14 mouse cellular contexts compared by ENCODE assay signal in genomic region chr15:83566006-83566405, GRCm38 (mm10). TPM values are rescaled to one million over a fixed set of nuclear protein-coding genes. Genes with fewer than 3 reads are reported as not detected.
A peak's percentile ranks its signal among the peaks of the same experiment; 100 is the strongest.
DNase-seq lines count a peak whose midpoint lies in the region; ATAC-seq lines count a peak whose summit lies in the region.
"Had no signal": no experiment of that assay in that cellular context is flagged by ENCODE, and none has a peak within 500 bp of the region (broad histone marks: within the 10 kb centered on the region; RNA-seq: fewer than 3 reads in every experiment).

No protein-coding gene starts in this region.

- DNase-seq in adrenal gland, adult 2 months, result peak; percentile 19
- no peak for DNase-seq in adrenal gland, postnatal 25 days
- no peak for DNase-seq in liver, embryonic 11.5 days (ENCODE audit: low spot score)
- no peak for DNase-seq in liver
- DNase-seq in limb, embryonic 10.5 days (ENCODE audit: low spot score), result no peak
- DNase-seq in retina, embryonic 14.5 days (ENCODE audit: low spot score), result no peak
- DNase-seq: cerebellum, postnatal 25 days; left cerebral cortex, postnatal 4 days had no signal

- peaks cover 84% of the 10 kb centered on the region for H3K79me2 ChIP-seq in macrophage (ENCODE audit: inconsistent target)

- peaks cover 32% of the 10 kb centered on the region for H3K4me1 ChIP-seq in liver, embryonic 11.5 days (replicated peaks; ENCODE audit: control insufficient read depth, insufficient read depth, low read length)
- peaks cover 28% of the 10 kb centered on the region for H3K4me1 ChIP-seq in limb, embryonic 10.5 days
- H3K4me1 ChIP-seq in midbrain, embryonic 16.5 days (ENCODE audit: control insufficient read depth, insufficient read depth, low read length), result peaks cover 13% of the 10 kb centered on the region

- H3K4me2 ChIP-seq in liver, embryonic 11.5 days, result peak overlapping the region; percentile 37; the same call in 1 of the 2 replicates
- no peak overlapping the region for H3K4me2 ChIP-seq in midbrain, embryonic 16.5 days (ENCODE audit: low read length)
- H3K4me2 ChIP-seq: hindbrain, embryonic 12.5 days; kidney, embryonic 15.5 days; midbrain, embryonic 15.5 days; neural tube, embryonic 12.5 days had no signal

- H3K9ac ChIP-seq in liver, embryonic 11.5 days (ENCODE audit: low read depth, low read length), result peak overlapping the region; percentile 27; the same call in 1 of the 2 replicates
- H3K9ac ChIP-seq in midbrain, embryonic 16.5 days (ENCODE audit: low read depth, low read length), result no peak overlapping the region
- H3K9ac ChIP-seq: hindbrain, embryonic 12.5 days; kidney, embryonic 15.5 days; midbrain, embryonic 15.5 days; neural tube, embryonic 12.5 days had no signal

- H3K27me3 ChIP-seq in liver, embryonic 11.5 days (replicated peaks; ENCODE audit: control insufficient read depth, insufficient read depth, low read length), result no peaks in the 10 kb centered on the region
- no peaks in the 10 kb centered on the region for H3K27me3 ChIP-seq in limb, embryonic 10.5 days (ENCODE audit: low read depth, poor library complexity, severe bottlenecking)
- peaks cover 16% of the 10 kb centered on the region for H3K27me3 ChIP-seq in midbrain, embryonic 16.5 days (ENCODE audit: control insufficient read depth, insufficient read depth, low read depth, low read length)
- H3K27me3 ChIP-seq: kidney, embryonic 15.5 days had no signal

- no peak overlapping the region for H3K4me3 ChIP-seq in liver, embryonic 11.5 days (ENCODE audit: low read depth, low read length)
- H3K4me3 ChIP-seq in limb, embryonic 10.5 days, result no peak overlapping the region
- no peak overlapping the region for H3K4me3 ChIP-seq in macrophage (ENCODE audit: inconsistent target)
- H3K4me3 ChIP-seq in midbrain, embryonic 16.5 days (ENCODE audit: low read depth, low read length), result no peak overlapping the region
- H3K4me3 ChIP-seq: hindbrain, embryonic 12.5 days; kidney, embryonic 15.5 days; midbrain, embryonic 15.5 days; neural tube, embryonic 12.5 days had no signal

- WGBS in liver, embryonic 11.5 days, result 69% methylated on average over 5 of the region's 5 CpGs
- WGBS in limb, embryonic 10.5 days, result 76% methylated on average over 5 of the region's 5 CpGs
- WGBS in macrophage (ENCODE audit: missing documents), result 57% methylated on average over 5 of the region's 5 CpGs
- WGBS in midbrain, embryonic 16.5 days, result 78% methylated on average over 5 of the region's 5 CpGs

- no peak for ATAC-seq in liver, embryonic 11.5 days (replicated peaks; ENCODE audit: low FRiP score)
- no peak for ATAC-seq in midbrain, embryonic 16.5 days
- ATAC-seq: midbrain, embryonic 15.5 days had no signal

- no peaks in the 10 kb centered on the region for H3K36me3 ChIP-seq in liver, embryonic 11.5 days (ENCODE audit: control insufficient read depth, insufficient read depth, low read length)
- H3K36me3 ChIP-seq in limb, embryonic 10.5 days, result no peaks in the 10 kb centered on the region
- 0 out of 2 replicates have a peak, but pooled peaks cover 2% of the 10 kb centered on the region for H3K36me3 ChIP-seq in macrophage (ENCODE audit: inconsistent target)
- no peaks in the 10 kb centered on the region for H3K36me3 ChIP-seq in midbrain, embryonic 16.5 days (ENCODE audit: control insufficient read depth, insufficient read depth, low read length)
- H3K36me3 ChIP-seq: hindbrain, embryonic 12.5 days; kidney, embryonic 15.5 days; midbrain, embryonic 15.5 days; neural tube, embryonic 12.5 days had no signal

- H3K9me3 ChIP-seq in liver, embryonic 11.5 days (ENCODE audit: control insufficient read depth, low read length), result no peaks in the 10 kb centered on the region
- H3K9me3 ChIP-seq in limb, embryonic 10.5 days (replicated peaks), result no peaks in the 10 kb centered on the region
- H3K9me3 ChIP-seq in midbrain, embryonic 16.5 days (replicated peaks; ENCODE audit: control insufficient read depth, low read length, poor library complexity, severe bottlenecking), result no peaks in the 10 kb centered on the region
- H3K9me3 ChIP-seq: hindbrain, embryonic 12.5 days; kidney, embryonic 15.5 days; midbrain, embryonic 15.5 days; neural tube, embryonic 12.5 days had no signal

- no peak overlapping the region for H3K27ac ChIP-seq in liver, embryonic 11.5 days (ENCODE audit: low read depth, low read length)
- H3K27ac ChIP-seq in limb, embryonic 10.5 days, result 0 out of 2 replicates have a peak overlapping the region, but pooled peaks have one; percentile 10
- peak overlapping the region; percentile 34 for H3K27ac ChIP-seq in macrophage
- no peak overlapping the region for H3K27ac ChIP-seq in midbrain, embryonic 16.5 days (ENCODE audit: low read length)
- H3K27ac ChIP-seq: hindbrain, embryonic 12.5 days; kidney, embryonic 15.5 days; midbrain, embryonic 15.5 days; neural tube, embryonic 12.5 days had no signal

RNA-seq across cellular contexts. Expression of gene Mcat, which starts 2.4 kb away (rescaled TPM):
- 10 to 100 TPM; 26.2 to 45.8 TPM for total RNA-seq in adrenal gland, adult 2 months (2021)
- polyA plus RNA-seq in adrenal gland, adult 2 months (2012; rRNA removed), result 86.0 and 113 TPM in 2 replicates
- total RNA-seq in adrenal gland, postnatal 25 days (2021), result 32.9 and 44.8 TPM in 2 replicates
- 38.6 and 39.3 TPM in 2 replicates for polyA plus RNA-seq in liver, embryonic 11.5 days (2014; fragmentation: Nextera tagmentation; extraction: Ambion mirVana)
- polyA plus RNA-seq in limb, embryonic 10.5 days (2016; fragmentation: Nextera tagmentation; extraction: Ambion mirVana), result 50.8 and 54.1 TPM in 2 replicates
- total RNA-seq in macrophage (2018; cell fraction: chromatin; rRNA removed), result 10 to 100 TPM in 9 of 26 experiments, 1 to 10 TPM in 17; 1.6 to 15.8 (median 7.8) TPM
- 10 to 100 TPM in 16 of 26 experiments, 1 to 10 TPM in 10; 5.6 to 14.1 (median 11.3) TPM for total RNA-seq in macrophage (2018; cell fraction: cytosol; rRNA removed)
- 10 to 100 TPM in 4 of 26 experiments, 1 to 10 TPM in 22; 3.8 to 13.8 (median 7.5) TPM for total RNA-seq in macrophage (2018; cell fraction: nucleus; rRNA removed)
- polyA plus RNA-seq in macrophage (2018), result 6.9 to 13.0 TPM (median 12.2 TPM) in 3 replicates
- 25.9 and 30.3 TPM in 2 replicates for polyA plus RNA-seq in midbrain, embryonic 16.5 days (2015; fragmentation: Nextera tagmentation; extraction: Ambion mirVana)

RNA-seq across cellular contexts. Expression of gene Tspo, which starts 2.6 kb away (rescaled TPM):
- 100 to 1,000 TPM; 298 to 606 TPM for total RNA-seq in adrenal gland, adult 2 months (2021)
- 1,564 and 1,830 TPM in 2 replicates for polyA plus RNA-seq in adrenal gland, adult 2 months (2012; rRNA removed)
- total RNA-seq in adrenal gland, postnatal 25 days (2021), result 381 and 451 TPM in 2 replicates
- polyA plus RNA-seq in liver, embryonic 11.5 days (2014; fragmentation: Nextera tagmentation; extraction: Ambion mirVana), result 144 and 150 TPM in 2 replicates
- 56.8 and 60.5 TPM in 2 replicates for polyA plus RNA-seq in limb, embryonic 10.5 days (2016; fragmentation: Nextera tagmentation; extraction: Ambion mirVana)
- total RNA-seq in macrophage (2018; cell fraction: chromatin; rRNA removed), result 100 to 1,000 TPM in 1 of 26 experiments, 10 to 100 TPM in 15, 1 to 10 TPM in 10; 1.8 to 101 (median 15.2) TPM
- 100 to 1,000 TPM; 114 to 571 (median 330) TPM for total RNA-seq in macrophage (2018; cell fraction: cytosol; rRNA removed)
- 100 to 1,000 TPM in 13 of 26 experiments, 10 to 100 TPM in 13; 15.5 to 248 (median 88.5) TPM for total RNA-seq in macrophage (2018; cell fraction: nucleus; rRNA removed)
- polyA plus RNA-seq in macrophage (2018), result 37.4 to 252 TPM (median 187 TPM) in 3 replicates
- 5.8 and 6.1 TPM in 2 replicates for polyA plus RNA-seq in midbrain, embryonic 16.5 days (2015; fragmentation: Nextera tagmentation; extraction: Ambion mirVana)

RNA-seq across cellular contexts. Expression of gene Ttll12, which starts 29.0 kb away (rescaled TPM):
- 10 to 100 TPM; 31.7 to 46.2 TPM for total RNA-seq in adrenal gland, adult 2 months (2021)
- 47.4 and 48.0 TPM in 2 replicates for polyA plus RNA-seq in adrenal gland, adult 2 months (2012; rRNA removed)
- total RNA-seq in adrenal gland, postnatal 25 days (2021), result 33.1 and 33.7 TPM in 2 replicates
- polyA plus RNA-seq in liver, embryonic 11.5 days (2014; fragmentation: Nextera tagmentation; extraction: Ambion mirVana), result 81.4 and 87.1 TPM in 2 replicates
- polyA plus RNA-seq in limb, embryonic 10.5 days (2016; fragmentation: Nextera tagmentation; extraction: Ambion mirVana), result 63.8 and 71.0 TPM in 2 replicates
- total RNA-seq in macrophage (2018; cell fraction: chromatin; rRNA removed), result 1 to 10 TPM in 22 of 26 experiments, under 1 TPM in 4; 0.62 to 8.2 (median 3.4) TPM
- total RNA-seq in macrophage (2018; cell fraction: cytosol; rRNA removed), result 10 to 100 TPM in 13 of 26 experiments, 1 to 10 TPM in 13; 6.5 to 12.4 (median 10.0) TPM
- total RNA-seq in macrophage (2018; cell fraction: nucleus; rRNA removed), result 10 to 100 TPM in 1 of 26 experiments, 1 to 10 TPM in 25; 2.7 to 11.1 (median 4.0) TPM
- 8.4 to 16.8 TPM (median 8.8 TPM) in 3 replicates for polyA plus RNA-seq in macrophage (2018)
- 47.4 and 49.2 TPM in 2 replicates for polyA plus RNA-seq in midbrain, embryonic 16.5 days (2015; fragmentation: Nextera tagmentation; extraction: Ambion mirVana)

RNA-seq across cellular contexts. Expression of gene Bik, which starts 39.3 kb away (rescaled TPM):
- total RNA-seq in adrenal gland, adult 2 months (2021), result 1 to 10 TPM; 3.2 to 7.3 TPM
- polyA plus RNA-seq in adrenal gland, adult 2 months (2012; rRNA removed), result 9.1 and 11.4 TPM in 2 replicates
- 3.9 and 4.3 TPM in 2 replicates for total RNA-seq in adrenal gland, postnatal 25 days (2021)
- 4.0 and 5.6 TPM in 2 replicates for polyA plus RNA-seq in liver, embryonic 11.5 days (2014; fragmentation: Nextera tagmentation; extraction: Ambion mirVana)
- 1.7 and 2.6 TPM in 2 replicates for polyA plus RNA-seq in limb, embryonic 10.5 days (2016; fragmentation: Nextera tagmentation; extraction: Ambion mirVana)
- not detected for total RNA-seq in macrophage (2018; cell fraction: chromatin; rRNA removed)
- under 1 TPM in 10 of 26 experiments, not detected in 16; 0.14 to 0.25 (median 0.22) TPM for total RNA-seq in macrophage (2018; cell fraction: cytosol; rRNA removed)
- total RNA-seq in macrophage (2018; cell fraction: nucleus; rRNA removed), result 1 to 10 TPM in 1 of 26 experiments, not detected in 25; 1.0 TPM
- 0.35 to 0.51 TPM in 2 of 3 replicates, not detected in the other for polyA plus RNA-seq in macrophage (2018)
- polyA plus RNA-seq in midbrain, embryonic 16.5 days (2015; fragmentation: Nextera tagmentation; extraction: Ambion mirVana), result 0.26 and 0.55 TPM in 2 replicates
- total RNA-seq: left cerebral cortex, postnatal 4 days had no signal

RNA-seq across cellular contexts. Expression of gene Ttll1, which starts 55.3 kb away (rescaled TPM):
- total RNA-seq in adrenal gland, adult 2 months (2021), result 10 to 100 TPM in 1 of 2 experiments, 1 to 10 TPM in 1; 7.4 to 13.6 TPM
- polyA plus RNA-seq in adrenal gland, adult 2 months (2012; rRNA removed), result 4.5 and 4.7 TPM in 2 replicates
- total RNA-seq in adrenal gland, postnatal 25 days (2021), result 6.2 and 9.0 TPM in 2 replicates
- 12.6 and 14.5 TPM in 2 replicates for polyA plus RNA-seq in liver, embryonic 11.5 days (2014; fragmentation: Nextera tagmentation; extraction: Ambion mirVana)
- polyA plus RNA-seq in limb, embryonic 10.5 days (2016; fragmentation: Nextera tagmentation; extraction: Ambion mirVana), result 22.0 and 25.8 TPM in 2 replicates
- total RNA-seq in macrophage (2018; cell fraction: chromatin; rRNA removed), result 1 to 10 TPM; 1.2 to 8.2 (median 3.6) TPM
- 10 to 100 TPM in 2 of 26 experiments, 1 to 10 TPM in 24; 5.9 to 10.7 (median 8.0) TPM for total RNA-seq in macrophage (2018; cell fraction: cytosol; rRNA removed)
- total RNA-seq in macrophage (2018; cell fraction: nucleus; rRNA removed), result 10 to 100 TPM in 1 of 26 experiments, 1 to 10 TPM in 25; 1.8 to 10.6 (median 3.4) TPM
- 8.8 to 12.7 TPM (median 12.1 TPM) in 3 replicates for polyA plus RNA-seq in macrophage (2018)
- polyA plus RNA-seq in midbrain, embryonic 16.5 days (2015; fragmentation: Nextera tagmentation; extraction: Ambion mirVana), result 130 TPM in 2 replicates

Comparison
In these comparisons a context has a peak if more than half of its experiments do, and no peak if none do; other contexts are left out.
1. H3K27ac ChIP-seq: peak in limb, embryonic 10.5 days (single experiment) and macrophage (single experiment); none in liver, embryonic 11.5 days (single experiment) and midbrain, embryonic 16.5 days (single experiment).